Mouse (Mus musculus) lung, embryonic 14.5 days (tissue): ENCODE data around the gene Fam219a. TPM values are rescaled to one million over a fixed set of nuclear protein-coding genes. Genes with fewer than 3 reads are reported as not detected.

Experiments used
- ATAC-seq: fragments of 200-750 bp; cut with Nextera tagmentation; 2 replicates; pipeline ENCODE4 v1.8.0; 2017; ENCODE audit warnings: mild to moderate bottlenecking, moderate TSS enrichment, moderate library complexity; ENCODE audit not compliant: insufficient read depth
- DNase-seq: peaks from one replicate; pipeline ENCODE4 v3.0.0-alpha.2; 2015
- H3K27ac ChIP-seq: fragments of 300-500 bp; sonication (generic); 2 replicates; pipeline ENCODE4 v1.5.1; 2014; ENCODE audit warnings: low read depth, mild to moderate bottlenecking, moderate library complexity
- H3K27me3 ChIP-seq: fragments of 300-500 bp; sonication (generic); 2 replicates; pipeline ENCODE4 v1.6.1; 2014; ENCODE audit warnings: low read length, control low read depth; ENCODE audit not compliant: insufficient read depth
- H3K36me3 ChIP-seq: fragments of 300-500 bp; sonication (generic); 2 replicates; pipeline ENCODE4 v1.6.1; 2014; ENCODE audit warnings: control low read depth; ENCODE audit not compliant: insufficient read depth
- H3K4me1 ChIP-seq: fragments of 300-500 bp; sonication (generic); 2 replicates; pipeline ENCODE4 v1.6.1; 2014; ENCODE audit warnings: antibody characterized with exemption, control low read depth; ENCODE audit not compliant: insufficient read depth
- H3K4me2 ChIP-seq: fragments of 300-500 bp; sonication (generic); 2 replicates; pipeline ENCODE4 v1.6.1; 2014; ENCODE audit warnings: mild to moderate bottlenecking
- H3K4me3 ChIP-seq: fragments of 300-500 bp; sonication (generic); 2 replicates; pipeline ENCODE4 v1.5.1; 2014; ENCODE audit warnings: low read depth, low read length
- H3K9ac ChIP-seq: fragments of 300-500 bp; sonication (generic); 2 replicates; pipeline ENCODE4 v1.6.1; 2014
- H3K9me3 ChIP-seq: fragments of 300-500 bp; sonication (generic); 2 replicates; pipeline ENCODE4 v1.6.1; 2016; ENCODE audit warnings: low read depth, low read length, control low read depth
- CTCF ChIP-seq: IDR thresholded peaks from 2 replicates; pipeline ENCODE4 v1.5.1; 2016; ENCODE audit warnings: antibody characterized with exemption, low read depth
- WGBS: fragments of 180-500 bp; shearing (Covaris S2); extraction: QIAGEN DNeasy Blood & Tissue Kit; methylation state at CpG from one replicate; pipeline ENCODE4 v1.1.7; 2014; 5-methylcytosine and 5-hydroxymethylcytosine counted together
- polyA plus RNA-seq: library from polyadenylated mRNA; unstranded; fragments of >200 nt; fragmentation: Nextera tagmentation; extraction: Ambion mirVana; gene quantifications from 2 replicates; pipeline ENCODE4 v1.2.1, GENCODE M21; 2014

Fam219a gene
- polyA plus RNA-seq, 1 experiment from 2014 or later: 2.0 TPM

GRCm38 (mm10) chr4:41553116-41553515 lies 16.2 kb downstream of the Fam219a start:
- Histone ChIP-seq H3K27ac (no peak overlapping the region), H3K4me2 (no peak overlapping the region), H3K27me3 (no peaks in the 10 kb centered on the region), H3K9ac (no peak overlapping the region), H3K4me1 (0 out of 2 replicates have a peak, but pooled peaks cover 4% of the 10 kb centered on the region), H3K36me3 (no peaks in the 10 kb centered on the region), H3K9me3 (no peaks in the 10 kb centered on the region), H3K4me3 (no peak overlapping the region)
- ATAC-seq (no peak), DNase-seq (no peak)
- no peak for TF ChIP-seq CTCF
- WGBS: 69% methylated on average over 11 of the region's 11 CpGs

GRCm38 (mm10) chr4:41552529-41552928 lies 16.8 kb downstream of the Fam219a start:
- Histone ChIP-seq H3K4me3 (no peak overlapping the region), H3K36me3 (no peaks in the 10 kb centered on the region), H3K27me3 (no peaks in the 10 kb centered on the region), H3K4me2 (no peak overlapping the region), H3K27ac (no peak overlapping the region), H3K9ac (no peak overlapping the region), H3K9me3 (no peaks in the 10 kb centered on the region), H3K4me1 (0 out of 2 replicates have a peak, but pooled peaks cover 4% of the 10 kb centered on the region)
- ATAC-seq (peak; percentile 31; the same call in 1 of the 2 replicates), DNase-seq (peak; percentile 87)
- TF ChIP-seq CTCF: peak; percentile 79
- WGBS: 25% methylated on average over 6 of the region's 6 CpGs

GRCm38 (mm10) chr4:41547086-41547485 lies 22.3 kb downstream of the Fam219a start:
- 79% methylated on average over 1 of the region's 1 CpGs for WGBS

GRCm38 (mm10) chr4:41545985-41546384 lies 23.4 kb downstream of the Fam219a start:
- no peaks in the 10 kb centered on the region for H3K36me3 ChIP-seq
- no peaks in the 10 kb centered on the region for H3K4me1 ChIP-seq
- H3K9me3 ChIP-seq: no peaks in the 10 kb centered on the region
- DNase-seq (peak; percentile 83), ATAC-seq (no peak; the same call in 1 of the 2 replicates)
- H3K4me3 ChIP-seq: no peak overlapping the region
- no peak overlapping the region for H3K9ac ChIP-seq
- no peaks in the 10 kb centered on the region for H3K27me3 ChIP-seq
- no peak overlapping the region for H3K4me2 ChIP-seq
- H3K27ac ChIP-seq: no peak overlapping the region
- WGBS: 11% methylated on average over 8 of the region's 8 CpGs
- no peak for TF ChIP-seq CTCF

More at GRCm38 (mm10) chr4:41547086-41547485, 22.3 kb downstream of the Fam219a start:
- Histone ChIP-seq H3K4me1 (no peaks in the 10 kb centered on the region), H3K9ac (no peak overlapping the region), H3K36me3 (no peaks in the 10 kb centered on the region), H3K27me3 (no peaks in the 10 kb centered on the region), H3K4me3 (no peak overlapping the region), H3K9me3 (no peaks in the 10 kb centered on the region), H3K4me2 (no peak overlapping the region), H3K27ac (no peak overlapping the region)
- TF ChIP-seq CTCF: no peak
- DNase-seq (no peak), ATAC-seq (no peak)

- no peaks in the 10 kb centered on the region for H3K4me1 ChIP-seq
- ATAC-seq (no peak), DNase-seq (no peak)
- H3K4me2 ChIP-seq: no peak overlapping the region
- no peaks in the 10 kb centered on the region for H3K9me3 ChIP-seq
- H3K36me3 ChIP-seq: no peaks in the 10 kb centered on the region
- TF ChIP-seq CTCF: no peak
- no peak overlapping the region for H3K27ac ChIP-seq
- no peak overlapping the region for H3K9ac ChIP-seq
- 68% methylated on average over 8 of the region's 8 CpGs for WGBS
- H3K27me3 ChIP-seq: no peaks in the 10 kb centered on the region
- no peak overlapping the region for H3K4me3 ChIP-seq
Observed at GRCm38 (mm10) chr4:41542136-41542535, 27.2 kb downstream of the Fam219a start.

- ATAC-seq (no peak), DNase-seq (no peak)
- Histone ChIP-seq H3K9ac (no peak overlapping the region), H3K9me3 (no peaks in the 10 kb centered on the region), H3K4me1 (no peaks in the 10 kb centered on the region), H3K27ac (no peak overlapping the region), H3K36me3 (no peaks in the 10 kb centered on the region), H3K4me2 (no peak overlapping the region), H3K4me3 (no peak overlapping the region), H3K27me3 (no peaks in the 10 kb centered on the region)
- TF ChIP-seq CTCF: no peak
- WGBS: 66% methylated on average over 5 of the region's 5 CpGs
Observed at GRCm38 (mm10) chr4:41534866-41535265, 34.5 kb downstream of the Fam219a start.

- H3K27me3 ChIP-seq: no peaks in the 10 kb centered on the region
- 19% methylated on average over 6 of the region's 6 CpGs for WGBS
- ATAC-seq (no peak), DNase-seq (peak; percentile 79)
- no peaks in the 10 kb centered on the region for H3K36me3 ChIP-seq
- no peak overlapping the region for H3K4me2 ChIP-seq
- H3K9ac ChIP-seq: no peak overlapping the region
- peaks cover 4% of the 10 kb centered on the region; the same call in 1 of the 2 replicates for H3K4me1 ChIP-seq
- no peak overlapping the region for H3K27ac ChIP-seq
- no peak for TF ChIP-seq CTCF
- H3K9me3 ChIP-seq: no peaks in the 10 kb centered on the region
- H3K4me3 ChIP-seq: no peak overlapping the region
Observed at GRCm38 (mm10) chr4:41532420-41532819, 36.9 kb downstream of the Fam219a start.
